In genomic region chr19:5388011-5388441, GRCm38 (mm10) we compare ENCODE assay signal across 8 mouse cellular contexts. TPM values are rescaled to one million over a fixed set of nuclear protein-coding genes. Genes with fewer than 3 reads are reported as not detected.
DNase-seq lines count a peak whose midpoint lies in the region; ATAC-seq lines count a peak whose summit lies in the region.

No protein-coding gene starts in this region.

- no peaks in the 10 kb centered on the region for H3K27me3 ChIP-seq in neural tube, embryonic 11.5 days (ENCODE audit: control insufficient read depth, insufficient read depth, low read length)
- H3K27me3 ChIP-seq in forebrain, embryonic 12.5 days: no peaks in the 10 kb centered on the region
- no peaks in the 10 kb centered on the region for H3K27me3 ChIP-seq in limb, embryonic 10.5 days (ENCODE audit: low read depth, poor library complexity, severe bottlenecking)
- no peaks in the 10 kb centered on the region for H3K27me3 ChIP-seq in neural tube, embryonic 13.5 days

- WGBS in neural tube, embryonic 11.5 days: under 1% methylated on average over 43 of the region's 43 CpGs
- under 1% methylated on average over 43 of the region's 43 CpGs for WGBS in forebrain, embryonic 12.5 days
- WGBS in limb, embryonic 10.5 days: under 1% methylated on average over 43 of the region's 43 CpGs
- WGBS in neural tube, embryonic 13.5 days: 1% methylated on average over 43 of the region's 43 CpGs

- H3K36me3 ChIP-seq in neural tube, embryonic 11.5 days (ENCODE audit: control insufficient read depth, insufficient read depth, low read length): peaks cover 13% of the 10 kb centered on the region
- peaks cover 31% of the 10 kb centered on the region for H3K36me3 ChIP-seq in forebrain, embryonic 12.5 days (replicated peaks)
- H3K36me3 ChIP-seq in limb, embryonic 10.5 days: peaks cover 38% of the 10 kb centered on the region
- peaks cover 32% of the 10 kb centered on the region for H3K36me3 ChIP-seq in neural tube, embryonic 13.5 days

- peak overlapping the region; percentile 60; the same call in 1 of the 2 replicates for H3K27ac ChIP-seq in neural tube, embryonic 11.5 days (ENCODE audit: low read depth, low read length)
- peak overlapping the region; percentile 88 for H3K27ac ChIP-seq in forebrain, embryonic 12.5 days
- peak overlapping the region; percentile 92 for H3K27ac ChIP-seq in limb, embryonic 10.5 days
- peak overlapping the region; percentile 87 for H3K27ac ChIP-seq in neural tube, embryonic 13.5 days (replicated peaks)

- H3K4me3 ChIP-seq in neural tube, embryonic 11.5 days (ENCODE audit: low read depth, low read length): peak overlapping the region; percentile 94
- peak overlapping the region; percentile 100 for H3K4me3 ChIP-seq in forebrain, embryonic 12.5 days (replicated peaks)
- peak overlapping the region; percentile 100 for H3K4me3 ChIP-seq in limb, embryonic 10.5 days
- peak overlapping the region; percentile 98 for H3K4me3 ChIP-seq in neural tube, embryonic 13.5 days

- peak overlapping the region; percentile 92 for H3K4me2 ChIP-seq in neural tube, embryonic 11.5 days (ENCODE audit: low read depth)
- H3K4me2 ChIP-seq in forebrain, embryonic 12.5 days: peak overlapping the region; percentile 84
- peak overlapping the region; percentile 98 for H3K4me2 ChIP-seq in neural tube, embryonic 13.5 days

- peaks cover 24% of the 10 kb centered on the region for H3K4me1 ChIP-seq in neural tube, embryonic 11.5 days (ENCODE audit: control insufficient read depth, insufficient read depth, low read length)
- H3K4me1 ChIP-seq in forebrain, embryonic 12.5 days: peaks cover 34% of the 10 kb centered on the region
- H3K4me1 ChIP-seq in limb, embryonic 10.5 days: peaks cover 36% of the 10 kb centered on the region
- peaks cover 37% of the 10 kb centered on the region for H3K4me1 ChIP-seq in neural tube, embryonic 13.5 days (replicated peaks)

- DNase-seq in adrenal gland, postnatal 14 days: peak; percentile 69
- no peak for DNase-seq in adrenal gland, adult (ENCODE audit: inconsistent age in 2 of 2, low spot score in 1 of 2)
- no peak for DNase-seq in neural tube, embryonic 11.5 days (ENCODE audit: low spot score)
- DNase-seq in neural tube, embryonic 10.5 days (ENCODE audit: extremely low spot score, low spot score): no peak
- peak; percentile 60 for DNase-seq in limb, embryonic 10.5 days (ENCODE audit: low spot score)

- no peaks in the 10 kb centered on the region for H3K9me3 ChIP-seq in neural tube, embryonic 11.5 days (ENCODE audit: control insufficient read depth, low read length)
- H3K9me3 ChIP-seq in forebrain, embryonic 12.5 days: no peaks in the 10 kb centered on the region
- H3K9me3 ChIP-seq in limb, embryonic 10.5 days (replicated peaks): no peaks in the 10 kb centered on the region
- no peaks in the 10 kb centered on the region for H3K9me3 ChIP-seq in neural tube, embryonic 13.5 days

- peak overlapping the region; percentile 91 for H3K9ac ChIP-seq in neural tube, embryonic 11.5 days (ENCODE audit: low read length)
- peak overlapping the region; percentile 95 for H3K9ac ChIP-seq in forebrain, embryonic 12.5 days
- peak overlapping the region; percentile 95 for H3K9ac ChIP-seq in neural tube, embryonic 13.5 days

- peak; percentile 63; the same call in 1 of the 2 replicates for ATAC-seq in neural tube, embryonic 11.5 days (ENCODE audit: insufficient read depth, low FRiP score, low TSS enrichment)
- ATAC-seq in forebrain, embryonic 12.5 days (ENCODE audit: low FRiP score): peak; percentile 57
- peak; percentile 60 for ATAC-seq in neural tube, embryonic 13.5 days (ENCODE audit: low read depth)
- ATAC-seq in megakaryocyte-erythroid progenitor cell, adult 5-6 weeks (replicated peaks; ENCODE audit: low FRiP score, low TSS enrichment, poor library complexity, severe bottlenecking): no peak

RNA-seq across cellular contexts. Expression of gene Sart1, which starts 0.5 kb away (rescaled TPM):
- 73.0 and 75.7 TPM in 2 replicates for total RNA-seq in adrenal gland, postnatal 14 days (2021)
- polyA plus RNA-seq in neural tube, embryonic 11.5 days (2014; fragmentation: Nextera tagmentation; extraction: Ambion mirVana): 78.5 and 79.9 TPM in 2 replicates
- polyA plus RNA-seq in forebrain, embryonic 12.5 days (2016; fragmentation: Nextera tagmentation; extraction: Ambion mirVana): 113 and 125 TPM in 2 replicates
- 103 and 111 TPM in 2 replicates for polyA plus RNA-seq in limb, embryonic 10.5 days (2016; fragmentation: Nextera tagmentation; extraction: Ambion mirVana)
- 72.2 and 74.8 TPM in 2 replicates for polyA plus RNA-seq in neural tube, embryonic 13.5 days (2015; fragmentation: Nextera tagmentation; extraction: Ambion mirVana)
- total RNA-seq in megakaryocyte-erythroid progenitor cell, adult 5-6 weeks (2014; fragmentation: Nextera tagmentation): 59.4 and 92.4 TPM in 2 replicates
- total RNA-seq in megakaryocyte-erythroid progenitor cell, adult 5-6 weeks (2017): 82.3 and 123 TPM in 2 replicates

RNA-seq across cellular contexts. Expression of gene Tsga10ip, which starts 14.3 kb away (rescaled TPM):
- not detected in 2 replicates for total RNA-seq in adrenal gland, postnatal 14 days (2021)
- 0.31 TPM in 1 of 2 replicates, not detected in the other for polyA plus RNA-seq in neural tube, embryonic 11.5 days (2014; fragmentation: Nextera tagmentation; extraction: Ambion mirVana)
- not detected in 2 replicates for polyA plus RNA-seq in forebrain, embryonic 12.5 days (2016; fragmentation: Nextera tagmentation; extraction: Ambion mirVana)
- not detected in 2 replicates for polyA plus RNA-seq in limb, embryonic 10.5 days (2016; fragmentation: Nextera tagmentation; extraction: Ambion mirVana)
- polyA plus RNA-seq in neural tube, embryonic 13.5 days (2015; fragmentation: Nextera tagmentation; extraction: Ambion mirVana): 0.20 TPM in 1 of 2 replicates, not detected in the other
- total RNA-seq in megakaryocyte-erythroid progenitor cell, adult 5-6 weeks (2014; fragmentation: Nextera tagmentation): not detected in 2 replicates
- not detected in 2 replicates for total RNA-seq in megakaryocyte-erythroid progenitor cell, adult 5-6 weeks (2017)

RNA-seq across cellular contexts. Expression of gene Banf1, which starts 21.1 kb away (rescaled TPM):
- 144 and 153 TPM in 2 replicates for total RNA-seq in adrenal gland, postnatal 14 days (2021)
- polyA plus RNA-seq in neural tube, embryonic 11.5 days (2014; fragmentation: Nextera tagmentation; extraction: Ambion mirVana): 440 and 442 TPM in 2 replicates
- polyA plus RNA-seq in forebrain, embryonic 12.5 days (2016; fragmentation: Nextera tagmentation; extraction: Ambion mirVana): 416 and 423 TPM in 2 replicates
- 607 and 678 TPM in 2 replicates for polyA plus RNA-seq in limb, embryonic 10.5 days (2016; fragmentation: Nextera tagmentation; extraction: Ambion mirVana)
- polyA plus RNA-seq in neural tube, embryonic 13.5 days (2015; fragmentation: Nextera tagmentation; extraction: Ambion mirVana): 311 and 317 TPM in 2 replicates
- 502 and 521 TPM in 2 replicates for total RNA-seq in megakaryocyte-erythroid progenitor cell, adult 5-6 weeks (2014; fragmentation: Nextera tagmentation)
- 59.8 and 86.9 TPM in 2 replicates for total RNA-seq in megakaryocyte-erythroid progenitor cell, adult 5-6 weeks (2017)

RNA-seq across cellular contexts. Expression of gene Eif1ad, which starts 21.5 kb away (rescaled TPM):
- total RNA-seq in adrenal gland, postnatal 14 days (2021): 29.0 and 29.9 TPM in 2 replicates
- polyA plus RNA-seq in neural tube, embryonic 11.5 days (2014; fragmentation: Nextera tagmentation; extraction: Ambion mirVana): 71.5 and 77.3 TPM in 2 replicates
- 75.7 and 78.3 TPM in 2 replicates for polyA plus RNA-seq in forebrain, embryonic 12.5 days (2016; fragmentation: Nextera tagmentation; extraction: Ambion mirVana)
- polyA plus RNA-seq in limb, embryonic 10.5 days (2016; fragmentation: Nextera tagmentation; extraction: Ambion mirVana): 99.4 and 109 TPM in 2 replicates
- 51.1 and 55.2 TPM in 2 replicates for polyA plus RNA-seq in neural tube, embryonic 13.5 days (2015; fragmentation: Nextera tagmentation; extraction: Ambion mirVana)
- total RNA-seq in megakaryocyte-erythroid progenitor cell, adult 5-6 weeks (2014; fragmentation: Nextera tagmentation): 50.1 and 56.4 TPM in 2 replicates
- total RNA-seq in megakaryocyte-erythroid progenitor cell, adult 5-6 weeks (2017): 54.6 and 60.4 TPM in 2 replicates

RNA-seq across cellular contexts. Expression of gene Drap1, which starts 36.8 kb away (rescaled TPM):
- 210 and 236 TPM in 2 replicates for total RNA-seq in adrenal gland, postnatal 14 days (2021)
- polyA plus RNA-seq in neural tube, embryonic 11.5 days (2014; fragmentation: Nextera tagmentation; extraction: Ambion mirVana): 197 and 205 TPM in 2 replicates
- 257 and 260 TPM in 2 replicates for polyA plus RNA-seq in forebrain, embryonic 12.5 days (2016; fragmentation: Nextera tagmentation; extraction: Ambion mirVana)
- 224 and 246 TPM in 2 replicates for polyA plus RNA-seq in limb, embryonic 10.5 days (2016; fragmentation: Nextera tagmentation; extraction: Ambion mirVana)
- 318 and 326 TPM in 2 replicates for polyA plus RNA-seq in neural tube, embryonic 13.5 days (2015; fragmentation: Nextera tagmentation; extraction: Ambion mirVana)
- total RNA-seq in megakaryocyte-erythroid progenitor cell, adult 5-6 weeks (2014; fragmentation: Nextera tagmentation): 167 and 178 TPM in 2 replicates
- total RNA-seq in megakaryocyte-erythroid progenitor cell, adult 5-6 weeks (2017): 102 and 143 TPM in 2 replicates

Comparison
In these comparisons a context has a peak if more than half of its experiments do, and no peak if none do; other contexts are left out.
1. DNase-seq: peak in adrenal gland, postnatal 14 days (single experiment) and limb, embryonic 10.5 days (single experiment); none in adrenal gland, adult (0 of 2), neural tube, embryonic 11.5 days (single experiment) and neural tube, embryonic 10.5 days (single experiment).
2. Peak in every context shown above with its lines, with median percentiles within 50 percentile points of each other: H3K27ac ChIP-seq, H3K4me2 ChIP-seq, H3K4me3 ChIP-seq and H3K9ac ChIP-seq.